Mouse (Mus musculus) bone marrow macrophage, adult 2 months (primary cell): ENCODE results near the gene Ctsd. TPM values are rescaled to one million over a fixed set of nuclear protein-coding genes. Genes with fewer than 3 reads are reported as not detected.

Experiments
- H3K27ac ChIP-seq: 2 replicates; pipeline ENCODE4 v1.5.1; 2012; ENCODE audit warnings: low read depth, low read length; ENCODE audit not compliant: insufficient read depth
- H3K4me1 ChIP-seq: 2 replicates; pipeline ENCODE4 v1.6.1; 2012; ENCODE audit warnings: low read length; ENCODE audit not compliant: control insufficient read depth, insufficient read depth
- H3K4me3 ChIP-seq: 2 replicates; pipeline ENCODE4 v1.5.1; 2012; ENCODE audit warnings: mild to moderate bottlenecking, low read length, moderate library complexity; ENCODE audit not compliant: insufficient read depth
- CTCF ChIP-seq: IDR thresholded peaks from 2 replicates; pipeline ENCODE4 v1.5.1; 2012; ENCODE audit warnings: low read depth, mild to moderate bottlenecking, low read length, moderate library complexity
- POLR2A ChIP-seq: IDR thresholded peaks from 2 replicates; pipeline ENCODE4 v1.6.1; 2012; ENCODE audit warnings: mild to moderate bottlenecking, low read depth, low read length, borderline replicate concordance
- polyA plus RNA-seq: library from polyadenylated mRNA; stranded (reverse); fragments of >200 nt; gene quantifications from 2 replicates; pipeline ENCODE4 v1.2.4, GENCODE M21; 2012; ENCODE audit not compliant: missing spikeins, insufficient read depth, insufficient read length

Ctsd gene
- polyA plus RNA-seq, 1 experiment, result 3,060 TPM

GRCm38 (mm10) chr7:142369820-142370219, 18.0 kb downstream of the Ctsd start:
- TF ChIP-seq POLR2A (no peak), CTCF (no peak)
- 0 out of 2 replicates have a peak, but pooled peaks cover 2% of the 10 kb centered on the region for H3K4me1 ChIP-seq
- no peak overlapping the region for H3K27ac ChIP-seq
- no peak overlapping the region for H3K4me3 ChIP-seq

GRCm38 (mm10) chr7:142368856-142369255, 19.0 kb downstream of the Ctsd start:
- Histone ChIP-seq H3K4me1 (0 out of 2 replicates have a peak, but pooled peaks cover 2% of the 10 kb centered on the region), H3K4me3 (no peak overlapping the region)
- TF ChIP-seq CTCF (no peak), POLR2A (no peak)

GRCm38 (mm10) chr7:142363107-142363506, 24.7 kb downstream of the Ctsd start:
- H3K4me3 ChIP-seq, result no peak overlapping the region
- TF ChIP-seq CTCF, result no peak
- TF ChIP-seq POLR2A, result no peak
- H3K27ac ChIP-seq, result no peak overlapping the region
- peaks cover 9% of the 10 kb centered on the region for H3K4me1 ChIP-seq

More at GRCm38 (mm10) chr7:142368856-142369255, 19.0 kb downstream of the Ctsd start:
- H3K27ac ChIP-seq, result no peak overlapping the region

- H3K4me1 ChIP-seq, result peaks cover 18% of the 10 kb centered on the region
- TF ChIP-seq POLR2A (no peak), CTCF (no peak)
- H3K4me3 ChIP-seq, result no peak overlapping the region
Measured at GRCm38 (mm10) chr7:142360743-142361142, 27.1 kb downstream of the Ctsd start.

GRCm38 (mm10) chr7:142359129-142359528, 28.7 kb downstream of the Ctsd start:
- Histone ChIP-seq H3K4me1 (peaks cover 18% of the 10 kb centered on the region), H3K27ac (no peak overlapping the region), H3K4me3 (no peak overlapping the region)
- no peak for TF ChIP-seq POLR2A
- TF ChIP-seq CTCF, result no peak

More at GRCm38 (mm10) chr7:142360743-142361142, 27.1 kb downstream of the Ctsd start:
- H3K27ac ChIP-seq, result no peak overlapping the region

- Histone ChIP-seq H3K4me1 (peaks cover 18% of the 10 kb centered on the region), H3K4me3 (no peak overlapping the region), H3K27ac (no peak overlapping the region)
- no peak for TF ChIP-seq CTCF
- TF ChIP-seq POLR2A, result no peak
Measured at GRCm38 (mm10) chr7:142357566-142357965, 30.3 kb downstream of the Ctsd start.

GRCm38 (mm10) chr7:142354661-142355233, 33.1 kb downstream of the Ctsd start:
- Histone ChIP-seq H3K4me3 (no peak overlapping the region), H3K27ac (no peak overlapping the region), H3K4me1 (peaks cover 17% of the 10 kb centered on the region)
- TF ChIP-seq POLR2A (no peak), CTCF (no peak)

GRCm38 (mm10) chr7:142353854-142354253, 34.0 kb downstream of the Ctsd start:
- TF ChIP-seq POLR2A (no peak), CTCF (no peak)
- H3K4me1 ChIP-seq, result peaks cover 13% of the 10 kb centered on the region
- no peak overlapping the region for H3K4me3 ChIP-seq
- no peak overlapping the region for H3K27ac ChIP-seq

- TF ChIP-seq POLR2A, result no peak
- Histone ChIP-seq H3K4me3 (no peak overlapping the region), H3K27ac (no peak overlapping the region), H3K4me1 (peaks cover 12% of the 10 kb centered on the region)
Measured at GRCm38 (mm10) chr7:142351569-142351968, 36.3 kb downstream of the Ctsd start.

GRCm38 (mm10) chr7:142349308-142349961, 38.4 kb downstream of the Ctsd start:
- Histone ChIP-seq H3K27ac (no peak overlapping the region), H3K4me1 (peaks cover 18% of the 10 kb centered on the region), H3K4me3 (no peak overlapping the region)
- no peak for TF ChIP-seq POLR2A
- TF ChIP-seq CTCF, result no peak
